Mouse (Mus musculus) small intestine, adult 2 months (tissue): ENCODE results near the gene Thy1.

Experiments
- CTCF ChIP-seq: fragments of 200-500 bp; IDR thresholded peaks from 2 replicates; pipeline ENCODE4 v1.5.1; 2012; ENCODE audit warnings: low read depth, mild to moderate bottlenecking, control low read depth, inconsistent platforms, low read length, moderate library complexity, mixed read lengths; ENCODE audit not compliant: insufficient replicate concordance, insufficient read length; ENCODE audit errors: extremely low read depth
- POLR2A ChIP-seq: fragments of 200-500 bp; IDR thresholded peaks from 2 replicates; pipeline ENCODE4 v1.6.1; 2012; ENCODE audit warnings: low read depth, mild to moderate bottlenecking, control low read depth, inconsistent platforms, low read length, moderate library complexity

DNA sequence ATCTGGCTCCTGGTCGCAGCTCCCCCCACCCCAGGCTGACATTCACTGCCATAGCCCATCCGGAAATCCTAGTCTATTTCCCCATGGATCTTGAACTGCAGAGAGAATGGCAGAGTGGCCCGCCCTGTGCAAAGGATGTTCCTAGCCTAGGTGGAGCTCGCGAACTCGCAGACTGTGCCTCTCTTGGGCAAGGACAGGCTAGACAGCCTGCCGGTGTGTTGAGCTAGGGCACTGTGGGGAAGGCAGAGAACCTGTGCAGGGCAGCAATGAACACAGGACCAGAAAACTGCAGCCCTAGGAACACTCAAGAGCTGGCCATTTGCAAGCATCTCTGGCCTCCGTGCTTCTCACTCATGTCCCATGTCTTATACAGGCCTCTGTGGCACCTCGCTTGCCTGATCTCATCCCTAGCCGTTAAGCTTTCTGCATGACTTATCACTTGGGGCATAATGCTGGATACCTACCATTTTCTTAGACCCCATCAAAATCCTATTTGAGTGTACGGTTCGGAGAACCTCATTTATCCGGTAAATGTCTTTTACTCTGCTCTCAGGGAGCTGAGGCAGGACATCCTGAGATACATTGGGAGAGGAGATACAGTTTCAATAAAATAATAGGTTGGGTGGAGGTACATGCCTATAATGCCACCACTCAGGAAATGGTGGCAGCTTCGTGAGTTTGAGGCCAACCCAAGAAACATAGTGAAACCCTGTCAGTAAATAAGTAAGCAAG is 1.4 kb downstream of the Thy1 start:
- no peak for TF ChIP-seq CTCF
- no peak for TF ChIP-seq POLR2A
